Mouse (Mus musculus) liver, embryonic 13.5 days (tissue): ENCODE measurements at regions not wholly inside any gene's neighbourhood (a gene's known extent, or its start where the extent isn't known, plus 50 kb on each side); places are given as distances from the start of the nearest gene placed in this dataset.

Experiments used
- ATAC-seq: fragments of 200-750 bp; cut with Nextera tagmentation; 2 replicates; pipeline ENCODE4 v1.8.0; 2017; ENCODE audit warnings: low read depth, mild to moderate bottlenecking, moderate number of reproducible peaks, moderate library complexity
- DNase-seq: peaks from one replicate; pipeline ENCODE4 v3.0.0; 2022
- H3K27ac ChIP-seq: fragments of 300-500 bp; sonication (generic); 2 replicates; pipeline ENCODE4 v1.5.1; 2015; ENCODE audit warnings: moderate library complexity, mild to moderate bottlenecking, inconsistent platforms
- H3K27me3 ChIP-seq: fragments of 300-500 bp; sonication (generic); 2 replicates; pipeline ENCODE4 v1.6.1; 2015; ENCODE audit warnings: mild to moderate bottlenecking, inconsistent platforms
- H3K36me3 ChIP-seq: fragments of 300-500 bp; sonication (generic); 2 replicates; pipeline ENCODE4 v1.6.1; 2015; ENCODE audit warnings: mild to moderate bottlenecking, inconsistent platforms
- H3K4me1 ChIP-seq: fragments of 300-500 bp; sonication (generic); replicated peaks from 2 replicates; pipeline ENCODE4 v1.6.1; 2015; ENCODE audit warnings: inconsistent platforms
- H3K4me2 ChIP-seq: fragments of 300-500 bp; sonication (generic); 2 replicates; pipeline ENCODE4 v1.6.1; 2015; ENCODE audit warnings: inconsistent platforms, mild to moderate bottlenecking, moderate library complexity
- H3K4me3 ChIP-seq: fragments of 300-500 bp; sonication (generic); replicated peaks from 2 replicates; pipeline ENCODE4 v1.5.1; 2015; ENCODE audit warnings: mild to moderate bottlenecking, inconsistent platforms
- H3K9ac ChIP-seq: fragments of 300-500 bp; sonication (generic); 2 replicates; pipeline ENCODE4 v1.6.1; 2015; ENCODE audit warnings: mild to moderate bottlenecking, inconsistent platforms
- H3K9me3 ChIP-seq: fragments of 300-500 bp; sonication (generic); replicated peaks from 2 replicates; pipeline ENCODE4 v1.6.1; 2016; ENCODE audit warnings: inconsistent platforms
- WGBS: fragments of 180-500 bp; shearing (Covaris S2); methylation state at CpG from one replicate; pipeline ENCODE4 v1.1.7; 2015; ENCODE audit not compliant: insufficient replicate concordance; 5-methylcytosine and 5-hydroxymethylcytosine counted together

DNA sequence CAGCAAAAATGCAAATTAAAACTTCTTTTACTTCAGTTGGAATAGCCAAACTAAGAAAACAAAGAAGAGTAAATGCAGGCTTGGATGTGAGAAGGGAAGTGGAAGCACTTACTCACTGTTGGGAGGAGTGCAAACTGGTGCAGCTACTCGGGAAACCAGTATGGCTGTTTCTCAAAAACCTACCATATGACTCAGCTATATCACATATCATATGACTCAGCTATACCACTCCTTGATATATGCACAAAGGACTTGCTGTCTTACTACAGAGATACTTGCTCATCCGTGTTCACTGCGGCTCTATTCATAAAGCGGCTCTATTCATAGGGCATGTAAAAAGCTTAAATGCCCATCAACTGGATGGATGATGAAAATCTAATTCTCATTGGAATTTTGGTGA is 59.5 kb upstream of the Fam19a1 start:
- H3K27me3 ChIP-seq, result no peaks in the 10 kb centered on the region

DNA sequence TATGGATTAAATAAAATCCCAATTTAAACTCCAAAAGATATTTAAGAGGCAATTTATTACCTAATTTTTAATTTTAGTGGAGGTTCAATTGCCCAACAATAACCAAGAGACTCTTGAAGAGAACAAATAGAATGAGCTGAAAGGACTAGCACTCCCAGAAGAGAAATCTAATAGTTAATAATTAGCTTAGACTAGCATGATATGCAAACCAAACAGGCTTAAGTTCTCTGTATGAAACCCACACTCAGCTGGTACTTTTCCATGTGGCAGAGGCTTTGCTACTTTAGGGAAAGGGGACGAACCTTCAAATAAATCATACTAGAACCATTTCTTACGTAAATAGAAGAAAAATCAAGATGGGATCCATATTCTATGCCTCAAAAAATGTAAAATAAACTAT is 55.9 kb upstream of the Fam19a1 start:
- ATAC-seq (no peak), DNase-seq (no peak)
- Histone ChIP-seq H3K4me3 (no peak overlapping the region), H3K9me3 (no peaks in the 10 kb centered on the region), H3K27ac (no peak overlapping the region), H3K4me1 (no peaks in the 10 kb centered on the region), H3K36me3 (no peaks in the 10 kb centered on the region), H3K4me2 (no peak overlapping the region), H3K9ac (no peak overlapping the region), H3K27me3 (no peaks in the 10 kb centered on the region)
- 60% methylated on average over 2 of the region's 2 CpGs for WGBS

More for the DNA sequence above, 59.5 kb upstream of the Fam19a1 start:
- Histone ChIP-seq H3K4me1 (no peaks in the 10 kb centered on the region), H3K27ac (no peak overlapping the region), H3K9me3 (no peaks in the 10 kb centered on the region), H3K9ac (no peak overlapping the region), H3K36me3 (no peaks in the 10 kb centered on the region), H3K4me3 (no peak overlapping the region), H3K4me2 (no peak overlapping the region)
- WGBS, result 67% methylated on average over 4 of the region's 4 CpGs
- DNase-seq (no peak), ATAC-seq (no peak)

DNA sequence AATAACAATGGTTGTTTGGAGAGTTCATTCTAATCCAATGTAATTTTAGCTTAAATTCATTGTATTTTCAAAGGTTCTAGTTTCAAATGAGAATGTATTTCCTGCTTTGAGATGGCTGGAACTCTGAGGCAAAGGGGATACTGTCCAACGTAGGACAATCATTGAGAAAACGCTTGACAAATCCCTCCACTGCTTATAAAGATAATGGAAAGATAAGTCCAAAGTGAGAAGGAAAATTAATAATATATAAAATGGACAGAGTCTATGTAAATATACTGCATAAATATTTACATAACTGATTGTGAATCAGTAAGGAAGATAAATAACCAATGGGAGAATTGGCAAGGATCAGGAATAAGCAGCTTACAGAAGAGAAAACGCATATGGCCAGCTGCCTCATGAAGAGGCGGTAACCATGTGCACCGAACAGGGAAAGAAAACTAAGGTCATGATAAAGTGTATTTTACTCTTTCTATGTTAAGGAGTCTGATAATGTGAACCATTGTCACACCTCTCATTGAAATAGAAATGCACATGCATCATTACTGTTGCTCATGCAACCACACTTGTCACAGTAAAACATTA is 55.3 kb upstream of the Fam19a1 start:
- ATAC-seq (no peak), DNase-seq (no peak)
- Histone ChIP-seq H3K27ac (no peak overlapping the region), H3K9me3 (no peaks in the 10 kb centered on the region), H3K9ac (no peak overlapping the region), H3K36me3 (no peaks in the 10 kb centered on the region), H3K4me3 (no peak overlapping the region), H3K4me2 (no peak overlapping the region), H3K27me3 (no peaks in the 10 kb centered on the region), H3K4me1 (no peaks in the 10 kb centered on the region)
- WGBS, result 68% methylated on average over 5 of the region's 5 CpGs

DNA sequence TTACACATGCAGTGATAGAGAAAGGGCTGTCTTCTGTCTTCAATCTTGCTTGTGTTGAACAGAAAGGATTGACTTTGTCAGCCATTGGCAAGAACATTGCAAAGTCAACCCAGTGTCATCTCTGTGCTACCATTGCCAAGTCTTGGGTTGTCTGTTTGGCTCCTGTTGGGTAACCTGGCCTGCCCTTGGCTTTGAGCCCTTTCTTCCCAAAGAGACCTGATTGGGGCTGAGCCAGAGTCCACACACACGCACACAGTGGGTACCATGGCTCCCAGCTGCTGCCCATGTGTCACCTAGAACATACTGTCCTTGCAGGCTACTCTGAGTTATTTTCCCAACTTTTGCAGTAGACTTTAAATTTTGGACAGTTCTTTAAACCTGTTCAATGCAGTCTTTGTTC is 51.0 kb upstream of the Fam19a1 start:
- DNase-seq (no peak), ATAC-seq (no peak)
- no peaks in the 10 kb centered on the region for H3K36me3 ChIP-seq
- H3K27me3 ChIP-seq, result no peaks in the 10 kb centered on the region
- H3K4me2 ChIP-seq, result no peak overlapping the region
- H3K4me1 ChIP-seq, result no peaks in the 10 kb centered on the region
- no peaks in the 10 kb centered on the region for H3K9me3 ChIP-seq
- no peak overlapping the region for H3K4me3 ChIP-seq
- 53% methylated on average over 1 of the region's 1 CpGs for WGBS
- H3K27ac ChIP-seq, result no peak overlapping the region
- H3K9ac ChIP-seq, result no peak overlapping the region
